ENCODE assay signal across 9 mouse cellular contexts in the genomic region with DNA sequence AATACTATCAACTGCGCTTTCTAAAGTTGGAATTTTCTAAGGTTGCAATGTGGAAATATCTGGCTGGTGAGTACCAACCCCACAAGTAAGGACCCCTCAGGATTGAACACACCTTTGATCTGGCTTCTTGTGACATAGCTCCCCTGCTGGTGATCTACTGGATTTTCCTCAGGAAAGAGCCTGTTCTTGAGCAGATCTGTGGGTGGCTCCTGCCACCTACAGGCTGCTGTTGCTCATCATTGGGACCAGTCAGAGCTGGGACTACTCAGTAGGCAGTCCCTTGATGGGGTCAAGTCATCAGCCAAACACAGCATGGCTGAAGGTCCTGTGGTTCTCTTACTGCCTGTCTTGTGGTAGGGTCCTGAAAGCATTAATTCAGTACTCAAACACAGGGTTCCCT. TPM values are rescaled to one million over a fixed set of nuclear protein-coding genes. Genes with fewer than 3 reads are reported as not detected.
DNase-seq lines count a peak whose midpoint lies in the region; ATAC-seq and TF ChIP-seq lines count a peak whose summit lies in the region.
"Had no signal": no experiment of that assay in that cellular context is flagged by ENCODE, and none has a peak within 500 bp of the region (broad histone marks: within the 10 kb centered on the region; RNA-seq: fewer than 3 reads in every experiment).

No protein-coding gene starts in this region.

- H3K27ac ChIP-seq in cerebellum, adult 2 months (ENCODE audit: insufficient read depth, low read length), result no peak overlapping the region
- no peak overlapping the region for H3K27ac ChIP-seq in hindbrain, embryonic 11.5 days (ENCODE audit: low read depth, low read length)
- no peak overlapping the region for H3K27ac ChIP-seq in lung, embryonic 15.5 days

- peak; percentile 60 for ATAC-seq in hindbrain, embryonic 11.5 days (ENCODE audit: low FRiP score)
- peak; percentile 55 for ATAC-seq in lung, embryonic 15.5 days (ENCODE audit: borderline replicate concordance, extremely low read depth, low FRiP score, low TSS enrichment)

- H3K27me3 ChIP-seq in cerebellum, adult 2 months (ENCODE audit: control insufficient read depth, insufficient read depth, low read length), result no peaks in the 10 kb centered on the region
- H3K27me3 ChIP-seq in hindbrain, embryonic 11.5 days (ENCODE audit: control insufficient read depth, insufficient read depth, low read length), result no peaks in the 10 kb centered on the region
- H3K27me3 ChIP-seq in lung, embryonic 15.5 days, result no peaks in the 10 kb centered on the region; the same call in 1 of the 2 replicates

- no peak overlapping the region for H3K9ac ChIP-seq in hindbrain, embryonic 11.5 days (ENCODE audit: low read depth, low read length)
- H3K9ac ChIP-seq in lung, embryonic 15.5 days, result no peak overlapping the region

- peak; percentile 94 for DNase-seq in MN1 (ENCODE audit: low spot score)
- DNase-seq in cerebellum, adult 2 months, result peak; percentile 67 to 76
- DNase-seq in frontal cortex, adult 2 months (ENCODE audit: extremely low spot score in 1 of 2, low spot score in 1 of 2), result peak; percentile 69 to 87
- DNase-seq in hindbrain, embryonic 11.5 days (ENCODE audit: low spot score), result peak; percentile 78
- peak; percentile 82 for DNase-seq in layer of hippocampus, adult 9-10 months (ENCODE audit: low spot score)
- DNase-seq in ovary, postnatal 36 days (ENCODE audit: low spot score), result peak; percentile 76
- DNase-seq in thymus, postnatal 25 days, result peak; percentile 81

- WGBS in cerebellum, adult 2 months, result 83% methylated on average over 1 of the region's 1 CpGs
- WGBS in hindbrain, embryonic 11.5 days, result 50% methylated on average over 1 of the region's 1 CpGs
- WGBS in lung, embryonic 15.5 days, result 43% methylated on average over 1 of the region's 1 CpGs

- peak; percentile 87 for TF ChIP-seq CTCF in cerebellum, adult 2 months (IDR thresholded peaks at IDR 0.05; ENCODE audit: borderline replicate concordance, insufficient read depth, low read depth, low read length)

- H3K4me3 ChIP-seq in cerebellum, adult 2 months (replicated peaks; ENCODE audit: insufficient read depth, low read depth, low read length), result no peak overlapping the region
- H3K4me3 ChIP-seq in hindbrain, embryonic 11.5 days (ENCODE audit: low read depth, low read length), result no peak overlapping the region
- H3K4me3 ChIP-seq in lung, embryonic 15.5 days, result no peak overlapping the region

- H3K36me3 ChIP-seq in hindbrain, embryonic 11.5 days (ENCODE audit: control insufficient read depth, insufficient read depth, low read length), result no peaks in the 10 kb centered on the region
- H3K36me3 ChIP-seq in lung, embryonic 15.5 days, result no peaks in the 10 kb centered on the region

- peaks cover 13% of the 10 kb centered on the region; the same call in 1 of the 2 replicates for H3K4me1 ChIP-seq in cerebellum, adult 2 months (ENCODE audit: control insufficient read depth, insufficient read depth, low read length)
- H3K4me1 ChIP-seq in hindbrain, embryonic 11.5 days (replicated peaks; ENCODE audit: control insufficient read depth, insufficient read depth, low read length), result peaks cover 7% of the 10 kb centered on the region
- peaks cover 27% of the 10 kb centered on the region for H3K4me1 ChIP-seq in lung, embryonic 15.5 days

- no peak overlapping the region for H3K4me2 ChIP-seq in hindbrain, embryonic 11.5 days (replicated peaks; ENCODE audit: low read depth, low read length)
- no peak overlapping the region for H3K4me2 ChIP-seq in lung, embryonic 15.5 days

- no peaks in the 10 kb centered on the region for H3K9me3 ChIP-seq in hindbrain, embryonic 11.5 days (ENCODE audit: control insufficient read depth, low read length)
- H3K9me3 ChIP-seq in lung, embryonic 15.5 days, result no peaks in the 10 kb centered on the region

- TF ChIP-seq POLR2A in cerebellum, adult 2 months (IDR thresholded peaks at IDR 0.05; ENCODE audit: borderline replicate concordance, insufficient read depth, low read length), result no peak

RNA-seq across cellular contexts. Expression of a gene that starts 1.3 kb away (rescaled TPM):
- polyA plus RNA-seq in cerebellum, adult 2 months (2012; rRNA removed), result 128 and 138 TPM in 2 replicates
- polyA plus RNA-seq in frontal cortex, adult 2 months (2012; rRNA removed), result 155 and 160 TPM in 2 replicates
- 20.7 and 21.2 TPM in 2 replicates for polyA plus RNA-seq in hindbrain, embryonic 11.5 days (2014; fragmentation: Nextera tagmentation; extraction: Ambion mirVana)
- 23.2 and 23.7 TPM in 2 replicates for polyA plus RNA-seq in lung, embryonic 15.5 days (2015; fragmentation: Nextera tagmentation; extraction: Ambion mirVana)

RNA-seq across cellular contexts. Expression of a gene that starts 7.3 kb away (rescaled TPM):
- 15.1 and 17.8 TPM in 2 replicates for polyA plus RNA-seq in cerebellum, adult 2 months (2012; rRNA removed)
- polyA plus RNA-seq in frontal cortex, adult 2 months (2012; rRNA removed), result 20.4 and 22.5 TPM in 2 replicates
- 17.0 and 17.1 TPM in 2 replicates for polyA plus RNA-seq in hindbrain, embryonic 11.5 days (2014; fragmentation: Nextera tagmentation; extraction: Ambion mirVana)
- 65.3 and 70.3 TPM in 2 replicates for polyA plus RNA-seq in lung, embryonic 15.5 days (2015; fragmentation: Nextera tagmentation; extraction: Ambion mirVana)

RNA-seq across cellular contexts. Expression of a gene that starts 15.0 kb away (rescaled TPM):
- 29.2 and 30.6 TPM in 2 replicates for polyA plus RNA-seq in cerebellum, adult 2 months (2012; rRNA removed)
- 42.6 and 53.6 TPM in 2 replicates for polyA plus RNA-seq in frontal cortex, adult 2 months (2012; rRNA removed)
- polyA plus RNA-seq in hindbrain, embryonic 11.5 days (2014; fragmentation: Nextera tagmentation; extraction: Ambion mirVana), result 62.2 and 63.7 TPM in 2 replicates
- polyA plus RNA-seq in lung, embryonic 15.5 days (2015; fragmentation: Nextera tagmentation; extraction: Ambion mirVana), result 72.3 and 72.5 TPM in 2 replicates

RNA-seq across cellular contexts. Expression of a gene that starts 19.5 kb away (rescaled TPM):
- polyA plus RNA-seq in cerebellum, adult 2 months (2012; rRNA removed), result not detected in 2 replicates
- polyA plus RNA-seq in frontal cortex, adult 2 months (2012; rRNA removed), result not detected in 2 replicates
- not detected in 2 replicates for polyA plus RNA-seq in hindbrain, embryonic 11.5 days (2014; fragmentation: Nextera tagmentation; extraction: Ambion mirVana)
- polyA plus RNA-seq in lung, embryonic 15.5 days (2015; fragmentation: Nextera tagmentation; extraction: Ambion mirVana), result not detected in 2 replicates
- polyA plus RNA-seq: myocyte had no signal

RNA-seq across cellular contexts. Expression of a gene that starts 21.9 kb away (rescaled TPM):
- 0.21 and 0.26 TPM in 2 replicates for polyA plus RNA-seq in cerebellum, adult 2 months (2012; rRNA removed)
- not detected in 2 replicates for polyA plus RNA-seq in frontal cortex, adult 2 months (2012; rRNA removed)
- 0.35 TPM in 1 of 2 replicates, not detected in the other for polyA plus RNA-seq in hindbrain, embryonic 11.5 days (2014; fragmentation: Nextera tagmentation; extraction: Ambion mirVana)
- not detected in 2 replicates for polyA plus RNA-seq in lung, embryonic 15.5 days (2015; fragmentation: Nextera tagmentation; extraction: Ambion mirVana)
- polyA plus RNA-seq: myocyte had no signal
